Mouse (Mus musculus) regulatory T cell (primary cell): ENCODE data around the gene Sned1.
"Not testable (repeated sequence)": the region's sequence is repeated elsewhere in the genome, so short reads cannot be mapped to it uniquely, and the experiment has no call there.

Experiments
- in situ Hi-C: fragments of 300-600 bp; cut with MboI, MseI; formaldehyde crosslinking; loops from one replicate; pipeline ENCODE4 v1.15.1; 2025; ENCODE audit warnings: high pct_unique_total_duplicates

Sned1 gene

GRCm38 (mm10) chr1:93235576-93236544 lies at the start of gene Sned1:
TSS of gene Sned1 (plus strand) at chr1:93235841.
- in situ Hi-C loops: no loop called here

- in situ Hi-C loops: no loop called here
These were observed 44.8 kb upstream of the Sned1 start for GRCm38 (mm10) chr1:93190726-93191305.

- in situ Hi-C loops: no loop called here
These were observed 40.7 kb upstream of the Sned1 start for GRCm38 (mm10) chr1:93194961-93195360.

- in situ Hi-C loops: not testable (repeated sequence)
These were observed 38.2 kb upstream of the Sned1 start for GRCm38 (mm10) chr1:93197454-93197853.

GRCm38 (mm10) chr1:93197916-93198315 lies 37.7 kb upstream of the Sned1 start:
- in situ Hi-C loops: no loop called here

- in situ Hi-C loops: no loop called here
These were observed 29.2 kb upstream of the Sned1 start for GRCm38 (mm10) chr1:93206277-93206970.

GRCm38 (mm10) chr1:93207536-93208064 lies 28.0 kb upstream of the Sned1 start:
- in situ Hi-C loops: no loop called here

GRCm38 (mm10) chr1:93210213-93210641 lies 25.4 kb upstream of the Sned1 start:
- in situ Hi-C loops: no loop called here

GRCm38 (mm10) chr1:93211019-93211418 lies 24.6 kb upstream of the Sned1 start:
- in situ Hi-C loops: no loop called here

- in situ Hi-C loops: no loop called here
These were observed 24.0 kb upstream of the Sned1 start for GRCm38 (mm10) chr1:93211549-93212220.

GRCm38 (mm10) chr1:93212441-93212840 lies 23.2 kb upstream of the Sned1 start:
- in situ Hi-C loops: no loop called here

GRCm38 (mm10) chr1:93214612-93215011 lies 21.0 kb upstream of the Sned1 start:
- in situ Hi-C loops: no loop called here

GRCm38 (mm10) chr1:93216839-93217497 lies 18.7 kb upstream of the Sned1 start:
- in situ Hi-C loops: no loop called here

GRCm38 (mm10) chr1:93217530-93217929 lies 18.1 kb upstream of the Sned1 start:
- in situ Hi-C loops: no loop called here

- in situ Hi-C loops: loop anchor here (10.0 kb wide), 1 partner anchor 1066 kb away; no protein-coding TSS in a partner anchor
These were observed 14.9 kb upstream of the Sned1 start for GRCm38 (mm10) chr1:93220776-93221175.

GRCm38 (mm10) chr1:93223972-93224371 lies 11.7 kb upstream of the Sned1 start:
- in situ Hi-C loops: loop anchor here (10.0 kb wide), 1 partner anchor 1069 kb away; no protein-coding TSS in a partner anchor

- in situ Hi-C loops: loop anchor here (10.0 kb wide), 1 partner anchor 1070 kb away; no protein-coding TSS in a partner anchor
These were observed 10.4 kb upstream of the Sned1 start for GRCm38 (mm10) chr1:93225226-93225625.

GRCm38 (mm10) chr1:93225731-93226520 lies 9.7 kb upstream of the Sned1 start:
- in situ Hi-C loops: loop anchor here (10.0 kb wide), 1 partner anchor 1071 kb away; no protein-coding TSS in a partner anchor

GRCm38 (mm10) chr1:93227303-93227975 lies 8.2 kb upstream of the Sned1 start:
- in situ Hi-C loops: loop anchor here (10.0 kb wide), 1 partner anchor 1073 kb away; no protein-coding TSS in a partner anchor
